Mouse (Mus musculus) adrenal gland, adult 18-20 months (tissue): ENCODE measurements at regions not wholly inside any gene's neighbourhood (a gene's known extent, or its start where the extent isn't known, plus 50 kb on each side); places are given as distances from the start of the nearest gene placed in this dataset.

Source experiments
- DNase-seq, 2 experiments: peaks; one replicate each; pipeline ENCODE4 v3.0.0; 2021 to 2022; ENCODE audit warnings: low spot score in 2 of 2

DNA sequence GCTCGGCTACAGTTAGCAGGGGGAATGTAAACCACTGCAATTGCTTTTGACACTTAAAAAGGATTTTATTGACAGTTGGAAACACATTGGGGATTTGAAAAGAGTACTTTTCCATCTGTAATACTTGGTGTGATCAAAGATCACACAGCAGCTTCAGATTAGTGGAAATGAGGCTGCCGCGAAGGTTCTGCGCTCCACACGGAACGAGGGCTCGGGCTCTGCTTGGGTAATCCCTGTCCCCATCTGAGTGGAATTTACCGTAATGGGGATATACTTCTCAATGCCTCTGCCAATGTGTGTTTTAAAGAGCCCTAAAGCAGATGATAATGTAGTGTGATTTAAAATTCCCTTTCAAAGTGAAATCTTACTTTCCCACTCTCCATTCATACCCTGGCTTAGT, 194.4 kb upstream of the Adamts16 start:
- DNase-seq, result no peak

DNA sequence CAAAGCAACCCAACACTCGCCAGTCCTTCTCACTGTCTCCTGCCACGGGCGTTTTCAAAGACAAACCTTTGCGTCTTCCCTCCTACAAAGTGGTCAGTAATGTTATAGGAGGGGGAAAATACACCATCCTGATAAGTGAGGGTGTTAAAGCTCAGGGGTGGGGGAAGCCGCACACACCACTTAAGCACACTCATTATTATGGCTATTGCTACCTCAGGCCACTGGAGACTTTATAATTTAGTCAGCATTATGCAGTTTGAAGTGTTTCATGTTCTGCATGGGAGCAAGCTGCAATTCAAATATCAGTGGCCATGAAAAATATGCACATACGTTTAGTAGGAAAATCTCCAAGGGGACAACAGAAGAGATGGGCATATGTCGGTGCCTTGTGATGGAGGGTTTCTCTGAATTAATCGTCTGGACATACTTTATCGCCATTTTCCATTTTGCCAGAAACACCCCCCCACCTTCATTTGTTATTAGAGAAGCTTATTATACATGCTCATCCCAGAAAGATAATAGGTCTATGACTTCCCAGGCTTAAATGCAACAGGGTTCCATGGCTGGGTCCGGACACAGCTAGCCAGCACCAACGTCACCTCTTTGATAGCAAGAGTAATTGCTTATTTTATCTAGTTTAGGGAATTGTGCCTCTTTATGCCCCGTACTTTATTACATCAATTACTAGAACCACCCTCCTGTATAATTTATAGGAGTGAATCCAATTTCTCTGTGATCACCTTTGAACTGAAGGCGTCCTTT, 193.5 kb upstream of the Adamts16 start:
- DNase-seq, result no peak

DNA sequence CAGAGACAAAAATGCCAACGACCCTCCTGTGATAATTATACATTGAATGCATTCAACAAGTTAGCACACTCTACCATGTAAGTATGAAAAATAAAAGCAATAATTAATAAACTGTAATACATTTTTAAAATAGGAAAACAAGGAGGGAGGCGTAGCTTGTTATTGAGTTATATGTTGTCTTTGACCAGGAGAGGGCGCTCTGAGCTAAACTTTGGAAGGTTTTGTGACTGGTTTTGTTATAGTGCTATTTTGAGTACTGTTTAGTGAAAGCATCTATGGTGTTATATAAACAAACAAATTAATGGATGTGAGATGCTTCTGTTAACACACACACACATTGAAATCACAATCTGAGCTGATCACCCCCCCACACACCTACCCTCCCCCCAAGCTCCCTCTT, 166.6 kb upstream of the Adamts16 start:
- DNase-seq, result no peak

DNA sequence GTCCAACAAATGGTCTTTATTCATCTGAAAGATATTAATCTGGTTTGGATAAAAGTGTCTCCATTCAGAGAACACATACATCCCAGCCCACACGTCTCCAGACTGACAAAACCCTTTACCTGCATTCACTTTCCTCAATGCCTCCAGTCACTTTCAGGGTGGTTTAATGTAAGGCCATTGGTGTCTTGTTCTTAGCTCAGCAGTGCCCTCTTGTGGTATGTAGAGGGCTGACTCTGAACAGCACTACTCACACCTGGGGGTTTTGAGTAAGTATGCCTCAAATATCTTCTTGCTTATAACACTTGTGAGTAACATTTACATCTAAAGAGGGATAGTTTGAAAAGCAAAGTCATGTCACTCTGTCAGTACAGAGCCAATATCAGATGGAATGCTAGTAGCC, 164.5 kb upstream of the Adamts16 start:
- DNase-seq, result peak in 1 of 2 experiments; percentile 8

DNA sequence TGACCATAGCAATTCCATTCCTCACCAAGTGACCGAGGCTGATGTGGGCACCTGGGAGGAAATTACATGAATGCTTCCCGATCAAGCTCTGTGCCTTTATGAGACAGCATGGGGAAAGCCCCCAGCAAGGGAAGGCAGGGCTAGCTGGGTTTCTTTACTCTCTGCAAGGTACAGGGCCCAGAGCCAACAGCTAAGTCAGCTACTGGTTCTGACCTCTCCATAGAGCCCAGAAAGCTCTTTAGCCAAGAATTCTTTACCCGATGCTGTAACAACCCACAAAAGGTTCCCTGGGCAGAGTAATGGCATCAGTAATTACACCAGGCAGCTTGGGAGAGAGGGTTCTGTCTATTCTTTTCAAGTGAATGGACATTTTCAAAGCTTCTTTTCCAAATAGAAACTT, 161.9 kb upstream of the Adamts16 start:
- no peak for DNase-seq

DNA sequence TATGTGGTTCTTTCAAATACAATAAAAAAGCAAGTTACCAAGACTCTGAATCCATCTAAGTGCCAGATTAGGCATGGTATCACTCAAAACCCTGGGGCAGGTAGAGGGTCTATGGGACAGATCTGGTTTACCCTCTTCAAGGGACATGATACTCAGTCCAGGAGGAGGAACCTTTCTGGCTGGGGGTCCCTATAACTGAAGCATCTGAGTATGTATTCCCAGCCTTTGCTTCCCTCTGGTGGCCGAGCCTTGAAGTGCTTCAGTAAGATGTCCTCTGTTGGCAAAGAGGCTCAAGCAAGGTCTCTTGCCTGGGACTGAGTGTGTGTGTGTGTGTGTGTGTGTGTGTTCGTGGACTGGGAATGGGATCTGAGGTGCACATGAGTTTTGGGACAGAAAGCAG, 159.7 kb upstream of the Adamts16 start:
- peak; percentile 23 to 36 for DNase-seq

DNA sequence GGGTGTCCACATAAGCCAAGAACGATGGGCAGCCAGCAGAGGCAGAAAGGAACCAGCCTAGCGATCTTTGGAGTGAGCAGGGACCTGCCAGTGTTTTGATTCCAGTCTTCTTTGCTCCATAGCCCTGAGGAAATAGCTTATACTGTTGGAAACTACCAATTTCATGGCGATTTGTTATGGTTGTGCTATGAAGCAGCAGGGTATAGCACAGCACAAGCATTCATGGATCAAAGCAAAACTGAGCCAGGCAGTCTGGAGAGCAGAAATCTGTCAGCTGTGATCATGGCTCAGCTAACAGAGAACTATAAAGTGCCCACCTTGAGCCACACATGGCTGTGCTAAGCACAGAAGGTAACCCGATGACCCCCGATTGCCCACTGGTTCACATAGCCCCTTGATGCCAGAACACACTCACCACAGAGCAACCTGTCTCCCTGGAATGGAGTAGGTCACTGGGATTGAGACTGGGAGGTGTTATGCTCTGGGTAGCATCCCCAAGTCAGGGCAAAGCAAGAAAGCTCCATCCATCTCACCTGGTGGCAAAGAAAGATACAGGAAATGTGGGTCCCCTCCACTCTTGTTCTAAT, 158.9 kb upstream of the Adamts16 start:
- DNase-seq, result no peak

DNA sequence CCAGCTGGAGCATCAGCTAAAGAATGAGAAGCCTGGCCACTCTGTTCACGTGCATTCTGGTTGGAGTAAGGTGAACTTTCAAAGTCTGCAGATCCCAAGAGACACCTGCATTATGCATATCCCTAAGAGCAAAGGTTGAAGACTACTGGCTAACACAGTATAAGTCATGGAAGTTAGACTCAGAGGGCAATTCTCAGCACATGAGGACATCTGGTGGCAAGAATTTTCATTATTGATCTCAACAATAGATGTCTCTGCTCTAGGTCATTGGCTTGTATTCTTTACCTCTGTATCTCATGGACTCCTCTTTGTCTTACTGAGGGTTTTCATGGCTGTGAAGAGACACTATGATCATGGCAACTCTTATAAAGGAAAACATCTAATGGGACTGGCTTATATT, 151.9 kb upstream of the Adamts16 start:
- DNase-seq, result no peak

DNA sequence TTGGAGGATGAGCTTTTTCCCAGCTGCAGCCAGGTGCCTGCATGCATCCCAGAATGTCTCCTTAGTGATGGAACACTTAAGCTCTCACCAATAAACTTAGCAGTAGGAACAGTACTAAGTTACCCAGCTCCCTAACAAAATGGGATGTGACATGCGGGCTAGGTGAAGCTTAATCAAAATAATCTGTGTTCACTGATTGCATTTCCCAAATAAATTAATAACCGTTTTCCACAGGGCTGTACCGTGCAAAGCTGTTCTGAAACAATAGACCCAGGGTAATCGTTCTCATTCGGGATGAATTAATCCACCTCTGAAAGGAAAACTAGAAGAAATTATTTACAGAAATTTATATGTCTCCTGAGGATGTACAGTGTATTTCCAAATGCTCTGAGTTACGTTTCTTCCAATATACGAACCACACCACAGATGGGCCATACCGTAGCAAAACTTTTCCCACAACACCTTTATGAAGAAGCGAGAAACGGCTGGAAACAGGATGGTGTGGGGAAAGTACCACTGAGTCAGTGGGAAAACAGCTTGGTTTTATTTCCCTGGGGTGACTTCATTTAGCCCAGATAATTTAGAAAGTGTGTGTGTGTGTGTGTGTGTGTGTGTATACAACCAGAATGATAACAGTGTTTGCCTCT, 148.5 kb upstream of the Adamts16 start:
- DNase-seq, result no peak

DNA sequence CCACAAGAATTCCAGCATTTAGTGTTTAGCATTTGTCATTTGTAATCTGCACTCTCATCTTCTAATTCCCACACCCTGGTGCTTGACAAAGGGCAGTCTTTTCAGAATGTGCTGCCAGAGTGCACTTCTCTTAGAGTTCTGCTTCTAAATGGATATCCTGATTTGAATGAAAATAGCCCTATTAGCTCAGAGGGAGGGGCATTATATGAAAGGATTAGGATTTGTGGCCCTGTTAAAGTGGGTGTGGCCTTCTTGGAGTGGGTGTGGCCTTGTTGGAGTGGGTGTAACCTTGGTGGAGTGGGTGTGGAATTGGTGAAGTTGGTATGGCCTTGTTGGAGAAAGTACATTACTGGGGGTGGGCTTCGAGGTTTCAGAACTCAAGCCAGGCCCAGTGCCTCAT, 137.7 kb upstream of the Adamts16 start:
- DNase-seq, result no peak

DNA sequence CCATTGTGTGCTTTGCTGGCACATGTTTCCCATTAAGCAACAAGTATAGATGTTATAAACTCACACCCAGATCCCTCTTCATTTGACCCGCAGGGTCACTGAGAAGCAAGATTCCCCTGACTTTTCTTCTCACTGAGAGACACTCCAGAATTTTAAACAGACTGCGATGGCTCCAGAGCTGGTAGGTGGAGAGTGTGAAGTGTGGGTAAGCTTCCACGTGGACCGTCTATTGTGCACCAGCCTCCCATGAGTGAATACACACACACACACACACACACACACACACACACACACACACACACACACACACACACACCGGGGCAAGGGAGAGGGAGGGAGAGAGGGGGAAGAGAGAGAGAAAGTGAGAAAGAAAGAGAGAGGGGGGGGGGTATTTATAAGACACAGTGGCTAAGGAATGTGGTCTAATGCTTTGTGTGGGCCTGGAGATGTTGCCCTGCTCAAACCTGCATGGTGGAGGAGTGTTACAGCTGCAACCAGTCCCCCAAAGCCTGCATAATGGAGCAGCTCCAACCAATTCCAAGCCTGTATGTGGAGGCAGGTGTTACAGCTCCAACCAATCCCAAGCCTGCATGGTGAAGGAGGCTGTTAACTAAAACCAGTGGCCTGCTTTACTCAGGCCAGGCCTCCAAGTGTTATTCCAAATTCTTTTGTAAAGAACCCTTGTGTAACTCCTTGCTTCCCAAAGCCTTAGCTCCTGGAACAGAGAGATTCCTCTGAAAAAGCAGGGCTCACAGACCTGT, 137.1 kb upstream of the Adamts16 start:
- DNase-seq, result no peak

DNA sequence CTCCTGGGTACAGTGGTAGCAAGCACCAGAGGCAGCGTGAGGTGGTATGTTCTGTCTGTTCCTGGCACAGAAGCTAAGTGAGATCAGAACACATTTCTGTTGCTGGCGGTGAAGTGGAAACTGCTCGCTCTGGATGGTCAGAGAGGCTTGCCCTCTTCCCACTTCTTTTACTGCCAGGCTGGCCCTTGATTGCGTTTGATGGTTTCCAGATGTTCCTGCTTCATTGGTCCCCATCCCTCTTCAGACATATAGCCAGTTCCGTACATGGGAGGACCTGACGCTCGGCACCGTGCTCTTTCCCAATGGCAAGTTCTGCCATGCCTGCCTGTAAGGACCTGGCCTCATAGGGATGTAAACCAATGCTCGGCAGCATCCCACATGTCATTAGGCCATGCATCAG, 128.0 kb upstream of the Adamts16 start:
- no peak for DNase-seq

DNA sequence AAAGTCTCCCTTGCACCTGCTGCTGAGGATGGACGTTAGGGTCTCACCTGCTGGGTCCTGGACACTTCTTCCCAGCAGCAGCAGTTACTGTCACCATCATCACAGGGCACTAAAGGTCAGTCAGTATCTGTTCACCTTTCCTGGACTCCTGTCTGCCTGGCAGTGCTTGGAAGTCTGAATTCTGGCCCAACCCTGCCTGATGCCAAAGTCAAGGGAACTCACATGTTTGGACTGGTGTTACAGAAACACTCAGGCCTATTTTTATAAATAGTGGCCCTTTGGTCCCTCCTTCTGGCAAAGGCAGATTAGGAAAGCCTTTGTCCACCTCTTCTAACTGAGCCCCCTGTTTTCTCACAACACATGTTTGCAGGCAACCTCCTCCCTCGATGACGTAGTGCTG, 126.2 kb upstream of the Adamts16 start:
- DNase-seq, result no peak

DNA sequence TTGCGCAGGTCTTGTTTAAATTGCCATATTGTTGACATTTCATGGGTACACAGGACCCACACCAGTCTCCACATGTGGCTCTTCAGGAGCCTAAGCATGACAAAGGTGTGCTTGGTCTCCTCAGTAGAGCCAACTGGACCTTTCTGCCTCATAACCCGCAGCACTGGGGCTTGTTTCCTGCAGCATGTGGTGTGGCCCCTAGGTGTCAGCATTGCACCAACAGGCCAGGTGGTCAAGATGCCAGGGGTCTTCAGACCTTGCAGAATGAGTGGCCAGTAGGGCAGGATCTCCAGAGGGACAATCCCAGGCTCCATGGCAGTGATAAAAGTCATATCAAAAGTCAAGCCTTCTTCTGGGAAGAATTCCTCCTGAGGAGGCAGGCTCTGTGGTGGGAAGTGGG, 121.8 kb upstream of the Adamts16 start:
- DNase-seq, result no peak

DNA sequence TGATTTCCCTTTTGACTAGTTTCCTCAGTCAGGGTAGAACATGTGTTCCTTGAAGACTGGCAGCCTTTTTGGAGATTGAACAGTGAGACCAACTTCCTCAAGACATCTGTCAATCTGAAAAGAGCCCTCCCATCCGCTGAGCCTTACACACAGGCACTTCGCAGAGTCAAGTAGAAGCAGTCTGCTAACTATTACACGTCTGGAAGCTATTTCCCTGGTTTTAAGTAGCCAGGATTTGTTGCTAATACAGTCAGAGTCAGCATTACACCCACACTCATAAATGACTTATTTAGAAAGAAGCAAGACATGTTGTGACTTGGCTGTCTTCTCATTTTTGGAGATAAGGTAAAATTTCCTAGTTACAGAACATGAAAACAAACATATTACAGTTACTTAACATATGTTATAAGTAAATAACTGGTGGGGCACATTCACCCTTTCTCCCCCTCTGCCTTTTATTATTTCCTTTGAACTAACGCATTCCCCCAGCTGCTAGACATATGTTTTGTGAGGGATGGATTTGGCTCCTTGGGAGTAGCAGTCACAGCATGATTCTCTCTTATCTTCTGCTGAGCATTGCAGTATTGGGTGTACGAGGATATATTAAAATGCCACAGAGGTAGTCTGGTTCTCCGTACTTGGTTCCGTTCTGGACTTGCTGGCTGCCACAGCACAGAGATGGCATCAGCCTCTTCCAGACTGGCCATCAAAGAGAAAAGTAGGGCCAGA, 92.9 kb upstream of the Adamts16 start:
- no peak for DNase-seq

DNA sequence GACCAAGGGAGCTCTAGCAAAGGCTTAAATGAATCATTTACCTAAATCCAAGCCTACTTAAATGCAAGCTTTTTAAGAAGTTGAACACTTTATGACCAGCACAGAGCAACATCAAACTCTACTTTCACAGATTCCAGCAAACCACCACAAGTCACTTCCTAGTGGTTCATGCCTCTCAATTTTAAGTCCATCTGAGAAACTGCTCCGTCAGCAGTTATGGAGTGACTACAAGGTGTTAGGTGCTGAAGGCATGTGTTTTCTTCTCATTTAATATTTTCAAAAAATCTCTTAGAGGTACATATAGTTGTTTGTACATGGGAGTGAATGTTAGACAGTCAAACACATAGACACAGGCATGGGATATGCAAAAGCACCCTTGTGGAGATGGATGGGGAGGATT, 72.2 kb upstream of the Adamts16 start:
- no peak for DNase-seq

DNA sequence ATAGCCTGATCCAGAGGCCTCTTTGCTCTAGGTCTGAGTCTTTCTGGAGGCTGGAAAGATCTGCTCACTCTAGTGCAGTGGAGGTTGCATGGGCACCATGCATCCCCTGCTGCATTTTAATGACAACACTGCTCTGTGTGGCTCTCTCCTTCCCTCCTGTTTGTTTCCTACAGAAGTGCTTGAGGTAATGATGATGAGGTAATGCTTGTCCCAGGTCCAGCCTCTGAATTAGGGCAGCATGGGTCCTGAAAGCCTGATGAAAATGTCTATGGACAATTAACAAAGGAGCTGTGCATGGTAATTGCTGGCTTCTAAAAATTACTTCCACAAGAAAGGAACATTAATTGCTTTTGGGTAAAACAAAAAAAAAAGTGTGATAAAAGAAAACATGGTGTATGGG, 69.3 kb upstream of the Adamts16 start:
- DNase-seq, result no peak

DNA sequence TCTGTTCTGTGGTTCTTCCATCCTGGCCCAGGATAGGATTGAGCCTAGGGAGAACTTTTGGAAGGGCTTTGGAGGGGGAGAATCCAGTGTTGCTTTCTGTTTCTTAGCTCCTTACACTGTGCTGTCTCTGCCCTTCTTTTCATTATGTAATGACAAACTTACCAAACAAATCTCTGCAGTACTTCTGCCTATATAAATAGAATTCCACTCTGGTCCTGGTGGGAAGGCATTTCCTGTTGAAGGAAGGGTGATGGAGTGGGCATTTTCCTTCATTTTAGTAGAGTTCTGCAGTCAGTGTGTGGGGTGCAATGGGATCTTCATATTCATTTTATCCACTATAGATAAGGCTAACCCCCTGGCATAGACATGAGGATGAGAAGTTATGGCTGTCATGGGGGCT, 63.2 kb upstream of the Adamts16 start:
- DNase-seq, result no peak

DNA sequence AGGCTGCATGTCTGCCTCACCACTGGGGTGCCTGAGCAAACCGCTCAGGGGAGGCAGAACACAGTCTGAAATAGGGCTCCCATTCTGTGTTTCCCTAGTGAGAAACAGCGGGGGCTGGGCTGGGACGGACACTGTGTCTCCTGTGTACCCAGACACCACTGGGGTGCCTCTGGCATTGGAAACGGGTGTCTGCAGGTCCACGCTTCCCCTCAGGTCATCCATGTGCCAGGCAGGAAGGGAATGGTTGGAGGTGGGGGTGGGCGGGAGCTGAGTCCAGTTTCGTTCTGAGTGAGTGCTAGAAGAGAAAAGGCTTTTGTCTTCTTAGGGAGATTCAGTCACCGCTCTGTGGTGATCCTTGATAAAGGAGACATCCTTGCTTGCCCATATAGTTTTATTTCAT, 62.2 kb upstream of the Adamts16 start:
- DNase-seq, result no peak

DNA sequence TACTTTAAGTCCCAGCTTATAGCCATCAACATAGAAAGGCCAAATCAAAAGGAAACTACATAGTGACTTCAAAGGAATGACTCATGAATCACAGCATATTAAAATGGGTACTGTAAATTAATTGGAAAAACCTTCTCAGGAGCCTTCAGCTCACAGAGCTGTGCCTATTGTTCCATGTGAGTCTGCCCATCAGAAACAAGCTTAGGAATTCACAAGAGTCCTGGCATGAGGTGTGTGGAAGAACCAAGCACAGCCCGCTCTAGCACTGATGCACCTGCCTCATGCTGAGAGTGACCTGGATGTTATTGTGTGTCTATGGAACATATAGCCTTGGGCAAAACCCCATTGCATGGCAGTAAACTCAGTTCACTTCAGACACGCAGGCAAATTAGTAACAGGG, 61.5 kb upstream of the Adamts16 start:
- DNase-seq, result no peak

DNA sequence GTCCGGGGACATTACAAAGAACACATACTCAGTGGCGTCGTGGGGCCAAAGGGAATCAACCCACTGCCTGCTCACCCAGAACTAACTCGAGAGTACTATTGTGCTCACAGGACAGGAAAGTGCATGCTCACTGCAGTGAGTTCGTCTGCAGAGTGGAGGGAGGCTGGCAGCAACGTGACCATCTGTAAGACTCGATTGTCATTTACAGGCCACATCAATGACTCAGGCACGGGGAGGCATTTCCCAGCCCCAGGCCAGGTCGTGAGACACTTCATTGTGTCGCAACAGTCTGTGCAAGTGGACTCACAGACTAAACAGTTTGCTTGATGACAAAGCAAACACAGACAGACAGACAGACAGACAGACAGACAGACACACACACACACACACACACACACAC, 61.1 kb upstream of the Adamts16 start:
- DNase-seq, result peak in 1 of 2 experiments; percentile 22
